Mouse (Mus musculus) stomach, postnatal 0 days (tissue): ENCODE results near the gene Kalrn.

Experiments
- CTCF ChIP-seq: IDR thresholded peaks from 2 replicates; pipeline ENCODE4 v1.5.1; 2016; ENCODE audit warnings: antibody characterized with exemption, low read depth, mild to moderate bottlenecking, moderate library complexity
- EP300 ChIP-seq: optimal IDR thresholded peaks from 2 replicates; pipeline ENCODE3; 2016; ENCODE audit warnings: antibody characterized with exemption

- no peak for TF ChIP-seq CTCF
- TF ChIP-seq EP300, result no peak
Measured at GRCm38 (mm10) chr16:33923758-33924157, 649.6 kb downstream of the Kalrn start.
